Mouse (Mus musculus): ENCODE measurements around the gene Cd300c.

DNA sequence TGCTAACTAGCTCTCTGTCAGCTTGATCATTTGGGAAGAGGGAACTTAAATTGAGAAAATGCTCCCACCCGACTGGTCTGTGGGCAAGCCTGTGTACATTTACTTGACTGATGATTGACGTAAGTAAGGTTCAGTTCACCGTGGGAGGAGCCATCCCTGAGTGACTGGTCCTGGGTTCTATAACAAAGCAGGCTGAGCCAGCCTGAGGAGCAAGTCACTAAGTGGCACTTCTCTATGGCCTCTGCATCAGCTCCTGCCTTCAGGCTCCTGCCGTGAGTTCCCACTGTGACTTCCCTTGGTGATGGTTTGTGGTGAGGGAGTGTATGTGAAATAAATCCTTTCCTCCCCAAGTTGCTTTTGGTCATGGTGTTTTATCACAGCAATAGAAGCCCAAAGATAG lies 60.9 kb downstream of the Cd300c start:
- TF ChIP-seq CTCF (IDR thresholded peaks at IDR 0.05; ENCODE audit: borderline replicate concordance, insufficient read depth, low read length) (no peak), POLR2A (IDR thresholded peaks at IDR 0.05; ENCODE audit: low read depth, low read length) (no peak)

All from embryonic fibroblast, embryonic 13.5 days (primary cell).